Mouse (Mus musculus) hindbrain, embryonic 11.5 days (tissue): ENCODE measurements around the gene Pakap. TPM values are rescaled to one million over a fixed set of nuclear protein-coding genes. Genes with fewer than 3 reads are reported as not detected.
A peak's percentile ranks its signal among the peaks of the same experiment; 100 is the strongest.

Experiments used
- ATAC-seq: fragments of 200-750 bp; cut with Nextera tagmentation; 2 replicates; pipeline ENCODE4 v1.8.0; 2017; ENCODE audit warnings: mild to moderate bottlenecking, moderate TSS enrichment, moderate library complexity; ENCODE audit not compliant: low FRiP score
- DNase-seq: peaks from one replicate; pipeline ENCODE4 v3.0.0-alpha.2; 2015; ENCODE audit warnings: low spot score
- H3K27ac ChIP-seq: fragments of 300-500 bp; sonication (generic); 2 replicates; pipeline ENCODE4 v1.5.1; 2014; ENCODE audit warnings: mild to moderate bottlenecking, low read depth, low read length
- H3K27me3 ChIP-seq: fragments of 300-500 bp; sonication (generic); 2 replicates; pipeline ENCODE4 v1.6.1; 2014; ENCODE audit warnings: mild to moderate bottlenecking, low read length, moderate library complexity, mixed read lengths; ENCODE audit not compliant: control insufficient read depth, insufficient read depth
- H3K36me3 ChIP-seq: fragments of 300-500 bp; sonication (generic); 2 replicates; pipeline ENCODE4 v1.6.1; 2014; ENCODE audit warnings: mild to moderate bottlenecking, low read length, moderate library complexity, mixed read lengths; ENCODE audit not compliant: control insufficient read depth, insufficient read depth
- H3K4me1 ChIP-seq: fragments of 300-500 bp; sonication (generic); replicated peaks from 2 replicates; pipeline ENCODE4 v1.6.1; 2014; ENCODE audit warnings: low read length, mixed read lengths; ENCODE audit not compliant: control insufficient read depth, insufficient read depth
- H3K4me2 ChIP-seq: fragments of 300-500 bp; sonication (generic); replicated peaks from 2 replicates; pipeline ENCODE4 v1.6.1; 2014; ENCODE audit warnings: mild to moderate bottlenecking, low read depth, low read length
- H3K4me3 ChIP-seq: fragments of 300-500 bp; sonication (generic); 2 replicates; pipeline ENCODE4 v1.5.1; 2014; ENCODE audit warnings: low read depth, low read length
- H3K9ac ChIP-seq: fragments of 300-500 bp; sonication (generic); 2 replicates; pipeline ENCODE4 v1.6.1; 2014; ENCODE audit warnings: low read depth, low read length
- H3K9me3 ChIP-seq: fragments of 300-500 bp; sonication (generic); 2 replicates; pipeline ENCODE4 v1.6.1; 2016; ENCODE audit warnings: low read length; ENCODE audit not compliant: control insufficient read depth
- WGBS: fragments of 180-500 bp; shearing (Covaris S2); extraction: QIAGEN DNeasy Blood & Tissue Kit; methylation state at CpG from one replicate; pipeline ENCODE4 v1.1.7; 2014; 5-methylcytosine and 5-hydroxymethylcytosine counted together
- polyA plus RNA-seq: library from polyadenylated mRNA; unstranded; fragments of >200 nt; fragmentation: Nextera tagmentation; extraction: Ambion mirVana; gene quantifications from 2 replicates; pipeline ENCODE4 v1.2.1, GENCODE M21; 2014

Pakap gene
- polyA plus RNA-seq, 1 experiment from 2014 or later, result 24.7 TPM

GRCm38 (mm10) chr4:57624819-57625218, 56.8 kb downstream of the Pakap start:
- Histone ChIP-seq H3K4me1 (no peaks in the 10 kb centered on the region), H3K27ac (no peak overlapping the region), H3K27me3 (no peaks in the 10 kb centered on the region), H3K4me2 (no peak overlapping the region), H3K9ac (no peak overlapping the region), H3K36me3 (no peaks in the 10 kb centered on the region), H3K4me3 (no peak overlapping the region), H3K9me3 (no peaks in the 10 kb centered on the region)
- WGBS, result 89% methylated on average over 2 of the region's 2 CpGs
- no peak for ATAC-seq
- DNase-seq, result no peak

GRCm38 (mm10) chr4:57625306-57625705, 57.3 kb downstream of the Pakap start:
- DNase-seq (no peak), ATAC-seq (no peak)
- Histone ChIP-seq H3K4me1 (no peaks in the 10 kb centered on the region), H3K27ac (no peak overlapping the region), H3K4me2 (no peak overlapping the region), H3K4me3 (no peak overlapping the region), H3K36me3 (no peaks in the 10 kb centered on the region), H3K9ac (no peak overlapping the region), H3K27me3 (no peaks in the 10 kb centered on the region), H3K9me3 (no peaks in the 10 kb centered on the region)
- whole genome bisulfite sequencing, result 87% methylated on average over 1 of the region's 1 CpGs

- H3K4me3 ChIP-seq, result no peak overlapping the region
- WGBS, result 65% methylated on average over 1 of the region's 1 CpGs
- H3K9ac ChIP-seq, result no peak overlapping the region
- DNase-seq (no peak), ATAC-seq (no peak)
- no peaks in the 10 kb centered on the region for H3K4me1 ChIP-seq
- H3K36me3 ChIP-seq, result no peaks in the 10 kb centered on the region
- no peak overlapping the region for H3K27ac ChIP-seq
- H3K4me2 ChIP-seq, result no peak overlapping the region
- H3K27me3 ChIP-seq, result no peaks in the 10 kb centered on the region
- H3K9me3 ChIP-seq, result no peaks in the 10 kb centered on the region
Observed at GRCm38 (mm10) chr4:57625756-57626155, 57.8 kb downstream of the Pakap start.

GRCm38 (mm10) chr4:57626921-57627320, 58.9 kb downstream of the Pakap start:
- H3K36me3 ChIP-seq, result no peaks in the 10 kb centered on the region
- no peaks in the 10 kb centered on the region for H3K27me3 ChIP-seq
- no peak overlapping the region for H3K9ac ChIP-seq
- WGBS, result 92% methylated on average over 5 of the region's 5 CpGs
- no peaks in the 10 kb centered on the region for H3K4me1 ChIP-seq
- no peak overlapping the region for H3K27ac ChIP-seq
- no peaks in the 10 kb centered on the region for H3K9me3 ChIP-seq
- H3K4me2 ChIP-seq, result no peak overlapping the region
- DNase-seq, result no peak
- H3K4me3 ChIP-seq, result no peak overlapping the region
- ATAC-seq, result no peak

GRCm38 (mm10) chr4:57632386-57632785, 64.4 kb downstream of the Pakap start:
- ATAC-seq, result no peak

GRCm38 (mm10) chr4:57633052-57633451, 65.1 kb downstream of the Pakap start:
- H3K4me2 ChIP-seq, result no peak overlapping the region
- no peaks in the 10 kb centered on the region for H3K27me3 ChIP-seq
- no peaks in the 10 kb centered on the region for H3K36me3 ChIP-seq
- no peak overlapping the region for H3K9ac ChIP-seq
- 88% methylated on average over 7 of the region's 7 CpGs for WGBS
- H3K9me3 ChIP-seq, result no peaks in the 10 kb centered on the region
- H3K27ac ChIP-seq, result no peak overlapping the region
- no peak overlapping the region for H3K4me3 ChIP-seq
- H3K4me1 ChIP-seq, result no peaks in the 10 kb centered on the region
- DNase-seq, result no peak
- ATAC-seq, result no peak

More at GRCm38 (mm10) chr4:57632386-57632785, 64.4 kb downstream of the Pakap start:
- WGBS, result 88% methylated on average over 5 of the region's 5 CpGs
- no peaks in the 10 kb centered on the region for H3K27me3 ChIP-seq
- DNase-seq, result no peak
- H3K36me3 ChIP-seq, result no peaks in the 10 kb centered on the region
- H3K4me3 ChIP-seq, result no peak overlapping the region
- no peaks in the 10 kb centered on the region for H3K4me1 ChIP-seq
- H3K4me2 ChIP-seq, result no peak overlapping the region
- H3K9ac ChIP-seq, result no peak overlapping the region
- no peak overlapping the region for H3K27ac ChIP-seq
- H3K9me3 ChIP-seq, result no peaks in the 10 kb centered on the region

- no peaks in the 10 kb centered on the region for H3K9me3 ChIP-seq
- no peak overlapping the region for H3K4me2 ChIP-seq
- 79% methylated on average over 1 of the region's 1 CpGs for WGBS
- H3K4me1 ChIP-seq, result no peaks in the 10 kb centered on the region
- no peak overlapping the region for H3K27ac ChIP-seq
- DNase-seq, result no peak
- no peak overlapping the region for H3K9ac ChIP-seq
- H3K4me3 ChIP-seq, result no peak overlapping the region
- no peak for ATAC-seq
- no peaks in the 10 kb centered on the region for H3K36me3 ChIP-seq
- H3K27me3 ChIP-seq, result no peaks in the 10 kb centered on the region
Observed at GRCm38 (mm10) chr4:57634956-57635355, 67.0 kb downstream of the Pakap start.

- H3K27ac ChIP-seq, result no peak overlapping the region
- 82% methylated on average over 9 of the region's 9 CpGs for WGBS
- no peak overlapping the region for H3K4me2 ChIP-seq
- DNase-seq, result no peak
- no peak for ATAC-seq
- no peaks in the 10 kb centered on the region for H3K9me3 ChIP-seq
- no peak overlapping the region for H3K4me3 ChIP-seq
- no peaks in the 10 kb centered on the region for H3K27me3 ChIP-seq
- H3K9ac ChIP-seq, result no peak overlapping the region
- no peaks in the 10 kb centered on the region for H3K36me3 ChIP-seq
- no peaks in the 10 kb centered on the region for H3K4me1 ChIP-seq
Observed at GRCm38 (mm10) chr4:57636782-57637482, 69.0 kb downstream of the Pakap start.

- peak; percentile 28 for DNase-seq
- H3K4me2 ChIP-seq, result peak overlapping the region; percentile 33
- H3K4me1 ChIP-seq, result no peaks in the 10 kb centered on the region
- no peaks in the 10 kb centered on the region for H3K36me3 ChIP-seq
- no peaks in the 10 kb centered on the region for H3K27me3 ChIP-seq
- 37% methylated on average over 24 of the region's 24 CpGs for WGBS
- no peak for ATAC-seq
- H3K27ac ChIP-seq, result no peak overlapping the region
- no peaks in the 10 kb centered on the region for H3K9me3 ChIP-seq
- H3K9ac ChIP-seq, result no peak overlapping the region
- peak overlapping the region; percentile 9; the same call in 1 of the 2 replicates for H3K4me3 ChIP-seq
Observed at GRCm38 (mm10) chr4:57637636-57638386, 69.8 kb downstream of the Pakap start.
